In the genomic region with DNA sequence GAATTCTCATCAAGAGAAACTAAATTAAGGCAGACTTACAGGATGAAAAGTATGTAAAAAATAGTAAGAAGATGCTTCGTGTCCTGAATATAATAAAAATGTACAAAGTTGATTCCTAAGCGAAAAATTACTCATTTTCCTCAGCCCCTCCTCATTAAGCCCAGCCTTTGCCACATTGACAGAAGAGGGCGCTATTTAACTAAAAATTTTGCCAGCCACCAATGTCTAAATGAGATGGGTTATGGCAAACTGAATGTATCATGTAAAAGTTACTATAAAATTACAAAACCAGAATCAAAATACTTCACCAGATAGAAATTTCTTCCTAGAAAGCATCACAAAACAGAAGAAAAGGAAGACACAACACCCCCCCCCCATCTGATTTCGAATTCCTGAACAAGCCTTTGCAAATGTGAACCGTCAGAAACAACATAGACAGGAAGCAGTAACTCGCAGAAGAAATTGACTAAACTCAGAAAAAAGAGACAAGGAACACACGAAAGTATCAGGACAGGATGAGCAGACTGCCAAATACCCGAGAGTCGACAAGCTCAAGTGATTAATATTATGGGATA, we compare ENCODE assay signal across 8 mouse cellular contexts.
DNase-seq lines count a peak whose midpoint lies in the region; ATAC-seq lines count a peak whose summit lies in the region.

No protein-coding gene starts in this region.

- no peak overlapping the region for H3K9ac ChIP-seq in midbrain, embryonic 14.5 days (replicated peaks; ENCODE audit: low read length)
- H3K9ac ChIP-seq in midbrain, embryonic 13.5 days (replicated peaks) = no peak overlapping the region

- 56% methylated on average over 9 of the region's 9 CpGs for WGBS in midbrain, embryonic 14.5 days
- 58% methylated on average over 9 of the region's 9 CpGs for WGBS in midbrain, embryonic 13.5 days
- 50% methylated on average over 9 of the region's 9 CpGs for WGBS in embryonic facial prominence, embryonic 10.5 days

- H3K4me1 ChIP-seq in midbrain, embryonic 14.5 days (ENCODE audit: control insufficient read depth, insufficient read depth, low read length) = no peaks in the 10 kb centered on the region
- H3K4me1 ChIP-seq in midbrain, embryonic 13.5 days (replicated peaks) = no peaks in the 10 kb centered on the region
- no peaks in the 10 kb centered on the region for H3K4me1 ChIP-seq in embryonic facial prominence, embryonic 10.5 days

- H3K4me2 ChIP-seq in midbrain, embryonic 14.5 days (ENCODE audit: low read length) = no peak overlapping the region
- H3K4me2 ChIP-seq in midbrain, embryonic 13.5 days (replicated peaks) = no peak overlapping the region

- H3K36me3 ChIP-seq in midbrain, embryonic 14.5 days (ENCODE audit: control insufficient read depth, insufficient read depth, low read length) = no peaks in the 10 kb centered on the region
- H3K36me3 ChIP-seq in midbrain, embryonic 13.5 days = no peaks in the 10 kb centered on the region
- H3K36me3 ChIP-seq in embryonic facial prominence, embryonic 10.5 days (replicated peaks) = no peaks in the 10 kb centered on the region

- H3K27me3 ChIP-seq in midbrain, embryonic 14.5 days (ENCODE audit: control insufficient read depth, insufficient read depth, low read length) = no peaks in the 10 kb centered on the region
- no peaks in the 10 kb centered on the region for H3K27me3 ChIP-seq in midbrain, embryonic 13.5 days
- H3K27me3 ChIP-seq in embryonic facial prominence, embryonic 10.5 days (replicated peaks; ENCODE audit: low read depth, poor library complexity, severe bottlenecking) = no peaks in the 10 kb centered on the region

- H3K27ac ChIP-seq in midbrain, embryonic 14.5 days (replicated peaks; ENCODE audit: low read depth, low read length) = no peak overlapping the region
- no peak overlapping the region for H3K27ac ChIP-seq in midbrain, embryonic 13.5 days
- H3K27ac ChIP-seq in embryonic facial prominence, embryonic 10.5 days (replicated peaks) = no peak overlapping the region

- no peak overlapping the region for H3K4me3 ChIP-seq in midbrain, embryonic 14.5 days (replicated peaks; ENCODE audit: low read depth, low read length)
- no peak overlapping the region for H3K4me3 ChIP-seq in midbrain, embryonic 13.5 days (replicated peaks)
- no peak overlapping the region for H3K4me3 ChIP-seq in embryonic facial prominence, embryonic 10.5 days

- no peaks in the 10 kb centered on the region for H3K9me3 ChIP-seq in midbrain, embryonic 14.5 days (ENCODE audit: control insufficient read depth, low read length)
- H3K9me3 ChIP-seq in midbrain, embryonic 13.5 days = no peaks in the 10 kb centered on the region
- H3K9me3 ChIP-seq in embryonic facial prominence, embryonic 10.5 days = no peaks in the 10 kb centered on the region

- peak; percentile 16 for DNase-seq in gastrocnemius, adult 18-20 months (ENCODE audit: low spot score)
- DNase-seq in gastrocnemius, postnatal 14 days = no peak
- peak; percentile 79 for DNase-seq in midbrain, embryonic 14.5 days
- peak; percentile 14 for DNase-seq in embryonic facial prominence, embryonic 10.5 days (ENCODE audit: low spot score)
- DNase-seq in lung, postnatal 36 days = peak; percentile 56
- no peak for DNase-seq in urinary bladder, adult 2 months (ENCODE audit: low spot score)
- no peak for DNase-seq in testis, postnatal 10 days (ENCODE audit: low spot score)

- intact Hi-C loops in gastrocnemius, postnatal 14 days (cut with DNase I; ENCODE audit: low total_unique reads) = no loop called here

- peak; percentile 67; the same call in 1 of the 2 replicates for ATAC-seq in midbrain, embryonic 14.5 days (ENCODE audit: low FRiP score, low TSS enrichment)
- no peak for ATAC-seq in midbrain, embryonic 13.5 days

Comparison
In these comparisons a context has a peak if more than half of its experiments do, and no peak if none do; other contexts are left out.
1. DNase-seq: peak in gastrocnemius, adult 18-20 months (single experiment), midbrain, embryonic 14.5 days (single experiment), embryonic facial prominence, embryonic 10.5 days (single experiment) and lung, postnatal 36 days (single experiment); none in gastrocnemius, postnatal 14 days (single experiment), urinary bladder, adult 2 months (single experiment) and testis, postnatal 10 days (single experiment).